In genomic region chr13:54165066-54165465, GRCm38 (mm10) we compare ENCODE assay signal across 18 mouse cellular contexts. TPM values are rescaled to one million over a fixed set of nuclear protein-coding genes. Genes with fewer than 3 reads are reported as not detected.
"Had no signal": no experiment of that assay in that cellular context is flagged by ENCODE, and none has a peak within 500 bp of the region (broad histone marks: within the 10 kb centered on the region; RNA-seq: fewer than 3 reads in every experiment).

No protein-coding gene starts in this region.

- H3K27ac ChIP-seq: kidney, postnatal 0 days; liver, embryonic 14.5 days; midbrain, embryonic 13.5 days; stomach, embryonic 15.5 days had no signal

- H3K9me3 ChIP-seq: midbrain, embryonic 13.5 days; stomach, embryonic 15.5 days had no signal

- H3K36me3 ChIP-seq: midbrain, embryonic 13.5 days; stomach, embryonic 15.5 days had no signal

- DNase-seq: kidney, adult 2 months; layer of hippocampus, adult 9-11 months; layer of hippocampus, postnatal 36 days; left cerebral cortex, postnatal 4 days; liver; lung, adult 18-20 months; retina, postnatal 1 day; right cerebral cortex, postnatal 4 days; spleen, adult 18-20 months; thymus, adult 2 months; thymus, postnatal 25 days had no signal

- ATAC-seq: intestine, embryonic 16.5 days; midbrain, embryonic 13.5 days had no signal

- H3K9ac ChIP-seq: liver, embryonic 14.5 days; midbrain, embryonic 13.5 days; stomach, embryonic 15.5 days had no signal

- H3K4me3 ChIP-seq: midbrain, embryonic 13.5 days; myocyte; stomach, embryonic 15.5 days had no signal

- H3K4me2 ChIP-seq: midbrain, embryonic 13.5 days; stomach, embryonic 15.5 days had no signal

- H3K27me3 ChIP-seq: midbrain, embryonic 13.5 days; stomach, embryonic 15.5 days had no signal

- H3K4me1 ChIP-seq: stomach, embryonic 15.5 days had no signal

RNA-seq across cellular contexts. Expression of gene Hrh2, which starts 26.9 kb away (rescaled TPM):
- polyA plus RNA-seq: myocyte; neural tube, embryonic 11.5 days had no signal
